Mouse (Mus musculus): ENCODE data around the gene Cdc42bpg. TPM values are rescaled to one million over a fixed set of nuclear protein-coding genes. Genes with fewer than 3 reads are reported as not detected.

Gene Cdc42bpg
- polyA plus RNA-seq, 1 experiment from 2014 or later = 0.12 TPM

DNA sequence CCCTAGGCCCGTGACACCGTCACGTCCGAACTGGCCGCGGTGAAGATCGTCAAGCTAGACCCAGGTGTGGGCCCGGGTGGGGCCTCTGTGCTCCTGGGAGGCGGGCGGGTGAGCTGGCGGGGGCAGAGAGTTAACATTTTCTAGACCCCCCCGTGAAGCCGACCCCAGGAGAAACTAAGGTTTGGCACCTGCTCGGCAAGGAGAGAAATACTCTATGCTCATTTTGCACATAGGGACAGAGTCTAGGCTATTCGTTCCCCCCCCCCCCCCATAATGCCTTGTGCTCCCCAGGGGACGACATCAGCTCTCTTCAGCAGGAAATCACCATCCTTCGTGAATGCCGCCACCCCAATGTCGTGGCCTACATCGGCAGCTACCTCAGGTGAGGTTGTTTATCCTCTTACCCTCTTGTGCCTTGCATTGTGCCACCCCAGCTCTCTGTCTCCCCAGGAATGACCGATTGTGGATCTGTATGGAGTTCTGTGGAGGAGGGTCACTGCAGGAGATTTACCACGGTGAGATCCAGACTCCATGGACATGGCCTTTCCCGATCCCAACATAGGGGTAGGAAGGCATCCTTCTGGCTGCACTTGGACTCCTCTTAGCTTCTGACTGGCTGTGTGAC, 35.3 kb downstream of the Cdc42bpg start:
- WGBS = 11% methylated on average over 23 of the region's 23 CpGs
- H3K9me3 ChIP-seq = no peaks in the 10 kb centered on the region
- H3K27ac ChIP-seq (replicated peaks) = peak overlapping the region; percentile 83
- peaks cover 82% of the 10 kb centered on the region for H3K36me3 ChIP-seq (replicated peaks)
- H3K4me1 ChIP-seq = peaks cover 55% of the 10 kb centered on the region
- H3K4me3 ChIP-seq = peak overlapping the region; percentile 79
- no peaks in the 10 kb centered on the region for H3K27me3 ChIP-seq (replicated peaks; ENCODE audit: low read depth, poor library complexity, severe bottlenecking)
- DNase-seq (ENCODE audit: low spot score) = no peak

- DNase-seq (ENCODE audit: low spot score) = no peak
- H3K27me3 ChIP-seq (replicated peaks; ENCODE audit: low read depth, poor library complexity, severe bottlenecking) = no peaks in the 10 kb centered on the region
- peaks cover 51% of the 10 kb centered on the region for H3K4me1 ChIP-seq
- 76% methylated on average over 5 of the region's 5 CpGs for WGBS
- H3K4me3 ChIP-seq = peak overlapping the region; percentile 79
- no peak overlapping the region; the same call in 1 of the 2 replicates for H3K27ac ChIP-seq (replicated peaks)
- peaks cover 82% of the 10 kb centered on the region for H3K36me3 ChIP-seq (replicated peaks)
- H3K9me3 ChIP-seq = no peaks in the 10 kb centered on the region
Observed at GRCm38 (mm10) chr19:6342276-6342933, 36.1 kb downstream of the Cdc42bpg start.

DNA sequence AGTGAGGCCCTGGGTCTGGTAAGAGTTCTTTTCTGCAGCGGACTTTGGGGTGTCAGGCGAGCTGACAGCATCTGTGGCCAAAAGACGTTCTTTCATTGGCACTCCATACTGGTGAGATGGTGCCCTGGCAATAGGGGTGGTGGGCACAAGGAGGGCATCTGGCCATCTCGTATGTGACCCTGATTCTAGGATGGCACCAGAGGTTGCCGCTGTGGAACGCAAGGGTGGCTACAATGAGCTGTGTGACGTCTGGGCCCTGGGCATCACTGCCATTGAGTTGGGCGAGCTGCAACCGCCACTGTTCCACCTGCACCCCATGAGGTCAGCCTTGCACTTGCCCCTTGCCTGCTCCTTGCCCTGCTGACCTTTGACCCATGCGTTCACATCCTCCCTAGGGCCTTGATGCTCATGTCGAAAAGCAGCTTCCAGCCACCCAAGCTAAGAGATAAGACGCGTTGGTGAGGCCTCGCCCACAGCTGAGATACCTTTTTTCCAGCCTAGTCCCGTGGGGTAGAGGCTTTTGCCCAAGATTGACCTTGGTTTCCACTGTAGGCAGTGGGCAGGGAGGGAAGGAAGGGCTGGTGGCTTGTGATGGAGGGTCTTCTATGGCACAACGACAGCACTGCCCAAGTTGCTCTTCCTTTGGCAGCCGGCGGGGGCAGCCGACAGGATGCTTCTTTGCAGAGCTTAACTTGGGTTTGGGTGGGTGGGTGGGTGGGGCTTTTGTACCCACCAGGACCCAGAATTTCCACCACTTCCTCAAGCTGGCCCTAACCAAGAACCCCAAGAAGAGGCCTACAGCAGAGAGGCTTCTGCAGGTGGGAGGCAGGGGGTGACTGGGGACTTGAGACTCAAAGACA, 37.0 kb downstream of the Cdc42bpg start:
- 84% methylated on average over 19 of the region's 19 CpGs for WGBS
- Histone ChIP-seq H3K27ac (replicated peaks) (no peak overlapping the region), H3K4me3 (no peak overlapping the region), H3K27me3 (replicated peaks; ENCODE audit: low read depth, poor library complexity, severe bottlenecking) (no peaks in the 10 kb centered on the region), H3K36me3 (replicated peaks) (peaks cover 82% of the 10 kb centered on the region), H3K4me1 (peaks cover 56% of the 10 kb centered on the region), H3K9me3 (no peaks in the 10 kb centered on the region)
- no peak for DNase-seq (ENCODE audit: low spot score)

GRCm38 (mm10) chr19:6343996-6344395, 37.7 kb downstream of the Cdc42bpg start:
- Histone ChIP-seq H3K4me3 (peak overlapping the region; percentile 13; the same call in 1 of the 2 replicates), H3K4me1 (peaks cover 63% of the 10 kb centered on the region), H3K9me3 (no peaks in the 10 kb centered on the region), H3K36me3 (replicated peaks) (peaks cover 76% of the 10 kb centered on the region), H3K27ac (replicated peaks) (no peak overlapping the region), H3K27me3 (replicated peaks; ENCODE audit: low read depth, poor library complexity, severe bottlenecking) (no peaks in the 10 kb centered on the region)
- DNase-seq (ENCODE audit: low spot score) = no peak
- 86% methylated on average over 5 of the region's 5 CpGs for WGBS

GRCm38 (mm10) chr19:6346023-6346422, 39.8 kb downstream of the Cdc42bpg start:
- H3K27ac ChIP-seq (replicated peaks) = no peak overlapping the region
- peaks cover 61% of the 10 kb centered on the region for H3K4me1 ChIP-seq
- WGBS = 91% methylated on average over 5 of the region's 5 CpGs
- DNase-seq (ENCODE audit: low spot score) = no peak
- H3K4me3 ChIP-seq = peak overlapping the region; percentile 3; the same call in 1 of the 2 replicates
- H3K36me3 ChIP-seq (replicated peaks) = peaks cover 63% of the 10 kb centered on the region
- H3K9me3 ChIP-seq = no peaks in the 10 kb centered on the region
- H3K27me3 ChIP-seq (replicated peaks; ENCODE audit: low read depth, poor library complexity, severe bottlenecking) = no peaks in the 10 kb centered on the region

DNA sequence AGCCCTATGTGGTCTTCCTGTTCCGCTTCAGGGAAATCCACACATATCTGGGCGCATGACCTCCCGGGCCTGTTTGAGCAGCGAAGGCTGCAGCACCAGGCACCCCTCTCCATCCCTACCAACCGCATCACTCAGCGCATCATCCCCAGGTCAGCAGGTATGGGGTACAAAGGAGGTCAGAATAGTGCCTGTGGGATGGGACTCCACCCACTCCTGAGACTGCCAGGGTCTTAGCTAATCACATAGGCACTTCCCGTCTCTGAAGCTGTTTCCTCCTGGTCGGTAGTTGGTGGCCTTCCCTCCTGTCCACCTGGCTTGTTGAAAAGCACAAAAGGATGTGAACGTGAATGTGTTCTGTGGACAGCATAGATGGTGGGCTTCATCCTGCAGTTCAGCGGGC, 40.4 kb downstream of the Cdc42bpg start:
- DNase-seq (ENCODE audit: low spot score) = no peak
- H3K36me3 ChIP-seq (replicated peaks) = peaks cover 69% of the 10 kb centered on the region
- peaks cover 61% of the 10 kb centered on the region for H3K4me1 ChIP-seq
- no peak overlapping the region for H3K27ac ChIP-seq (replicated peaks)
- no peaks in the 10 kb centered on the region for H3K9me3 ChIP-seq
- H3K4me3 ChIP-seq = peak overlapping the region; percentile 3; the same call in 1 of the 2 replicates
- H3K27me3 ChIP-seq (replicated peaks; ENCODE audit: low read depth, poor library complexity, severe bottlenecking) = no peaks in the 10 kb centered on the region
- 90% methylated on average over 10 of the region's 10 CpGs for WGBS

DNA sequence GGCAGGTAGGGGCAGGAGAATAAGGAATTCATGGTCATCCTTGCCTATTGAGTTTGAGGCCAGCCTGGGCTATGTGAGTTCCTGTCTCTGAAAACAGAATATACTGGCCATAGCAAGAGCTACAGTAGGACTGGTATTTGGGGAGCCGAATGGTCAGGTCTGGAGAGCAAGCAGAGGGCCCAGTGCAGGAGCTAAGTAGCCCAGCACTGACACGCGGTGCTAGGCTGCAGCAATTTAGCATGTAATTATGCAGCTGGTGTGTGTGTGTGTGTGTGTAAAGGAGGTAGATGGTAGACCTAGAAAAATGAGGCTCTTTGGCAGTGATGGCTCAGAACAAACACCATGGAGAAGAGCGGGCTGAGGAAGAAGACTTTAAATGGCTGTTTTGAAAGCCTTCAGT, 41.4 kb downstream of the Cdc42bpg start:
- 91% methylated on average over 4 of the region's 4 CpGs for WGBS
- Histone ChIP-seq H3K9me3 (no peaks in the 10 kb centered on the region), H3K4me1 (peaks cover 52% of the 10 kb centered on the region), H3K27ac (replicated peaks) (no peak overlapping the region), H3K27me3 (replicated peaks; ENCODE audit: low read depth, poor library complexity, severe bottlenecking) (no peaks in the 10 kb centered on the region), H3K4me3 (no peak overlapping the region), H3K36me3 (replicated peaks) (peaks cover 68% of the 10 kb centered on the region)
- no peak for DNase-seq (ENCODE audit: low spot score)

DNA sequence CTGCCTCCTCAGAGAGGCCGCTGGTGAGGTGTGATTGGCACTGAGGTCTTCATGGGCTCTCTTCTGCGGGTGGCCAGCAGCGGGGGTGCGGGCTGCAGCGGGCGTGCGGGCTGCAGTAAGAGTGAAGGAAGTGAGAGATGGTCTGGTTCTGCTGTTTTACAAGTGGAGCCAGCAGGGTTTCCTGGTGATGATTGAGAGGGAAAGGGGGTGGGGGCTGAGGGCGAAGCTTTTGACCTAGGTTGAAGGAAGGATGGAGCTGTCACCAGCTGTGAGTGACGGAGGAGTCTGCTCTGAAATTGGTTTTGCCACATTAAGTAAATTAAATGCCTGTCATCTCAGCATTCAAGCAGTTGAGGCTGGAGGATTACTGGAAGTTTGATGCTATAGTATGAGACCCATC, 42.5 kb downstream of the Cdc42bpg start:
- no peaks in the 10 kb centered on the region for H3K9me3 ChIP-seq
- peak; percentile 39 for DNase-seq (ENCODE audit: low spot score)
- WGBS = 60% methylated on average over 9 of the region's 9 CpGs
- peaks cover 69% of the 10 kb centered on the region for H3K36me3 ChIP-seq (replicated peaks)
- 0 out of 2 replicates have a peak overlapping the region, but pooled peaks have one; percentile 33 for H3K4me3 ChIP-seq
- peaks cover 45% of the 10 kb centered on the region for H3K4me1 ChIP-seq
- no peaks in the 10 kb centered on the region for H3K27me3 ChIP-seq (replicated peaks; ENCODE audit: low read depth, poor library complexity, severe bottlenecking)
- H3K27ac ChIP-seq (replicated peaks) = peak overlapping the region; percentile 64

DNA sequence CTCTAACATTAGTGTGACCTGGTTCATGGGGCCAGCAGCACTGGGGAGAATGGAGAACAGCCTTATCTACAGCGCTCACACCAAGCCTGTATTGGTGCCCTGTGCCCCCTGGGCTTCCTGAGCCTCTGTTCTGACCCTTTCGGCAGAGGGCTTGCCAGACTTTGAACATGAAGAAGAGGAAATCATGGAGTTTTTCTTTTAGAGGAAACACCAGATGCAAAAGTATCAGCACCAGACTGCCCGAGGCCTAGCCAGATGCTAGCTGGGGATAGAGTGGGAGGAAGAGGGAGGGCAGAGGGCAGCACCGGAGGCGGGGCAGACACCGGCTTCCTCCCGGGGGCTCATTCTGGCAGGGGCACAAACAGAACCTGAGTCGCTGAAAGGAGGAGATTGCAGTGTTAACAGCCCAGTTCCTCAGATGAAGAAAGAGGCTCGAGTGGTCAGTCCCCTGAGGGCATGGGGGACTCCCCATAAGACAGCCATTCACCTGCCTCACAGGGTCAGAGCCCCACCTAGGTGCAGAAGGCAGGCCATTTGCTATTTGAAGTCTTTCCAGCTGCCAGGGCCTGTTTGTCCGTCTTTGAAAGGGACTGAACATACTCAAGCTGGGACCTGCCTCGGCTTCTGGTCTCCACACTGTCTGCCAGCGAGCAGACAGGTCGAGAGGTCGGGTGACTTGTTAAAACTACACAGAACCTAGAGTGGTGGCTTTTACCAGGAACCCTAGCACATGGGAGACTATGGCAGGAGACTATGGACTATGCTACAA, 43.1 kb downstream of the Cdc42bpg start:
- peaks cover 69% of the 10 kb centered on the region for H3K36me3 ChIP-seq (replicated peaks)
- no peaks in the 10 kb centered on the region for H3K27me3 ChIP-seq (replicated peaks; ENCODE audit: low read depth, poor library complexity, severe bottlenecking)
- peak overlapping the region; percentile 33 for H3K4me3 ChIP-seq
- H3K27ac ChIP-seq (replicated peaks) = peak overlapping the region; percentile 64
- no peaks in the 10 kb centered on the region for H3K9me3 ChIP-seq
- peaks cover 51% of the 10 kb centered on the region for H3K4me1 ChIP-seq
- WGBS = 27% methylated on average over 14 of the region's 14 CpGs
- peak; percentile 73 for DNase-seq (ENCODE audit: low spot score)

DNA sequence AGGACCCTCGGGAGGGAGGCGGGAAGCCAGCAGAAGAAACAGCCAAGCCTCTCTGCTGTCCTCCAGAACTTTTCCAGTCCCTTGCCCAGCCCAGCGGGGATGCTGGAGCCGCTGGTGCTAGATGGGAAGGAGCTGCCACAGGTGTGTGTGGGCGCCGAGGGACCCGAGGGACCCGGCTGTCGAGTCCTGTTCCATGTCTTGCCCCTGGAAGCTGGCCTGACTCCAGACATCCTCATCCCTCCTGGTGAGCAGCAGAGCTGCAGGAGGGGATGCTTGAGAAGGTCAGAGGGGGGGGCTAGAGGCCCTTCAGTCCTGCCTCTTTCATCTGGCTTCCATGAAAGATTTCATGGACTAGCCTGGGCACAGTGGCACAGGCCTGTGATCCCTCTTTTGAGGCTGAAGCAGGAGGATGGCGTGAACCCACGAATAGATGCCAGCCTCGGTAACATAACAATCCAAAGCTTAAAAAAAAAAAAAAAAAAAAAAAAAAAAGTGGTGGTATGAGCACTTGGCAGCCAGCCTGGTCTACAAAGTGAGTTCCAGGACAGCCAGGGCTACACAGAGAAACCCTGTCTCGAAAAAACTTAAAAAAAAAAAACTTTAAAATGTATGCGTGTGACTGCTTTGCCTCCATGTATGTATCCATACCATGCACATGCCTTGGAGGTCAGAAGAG, 45.3 kb downstream of the Cdc42bpg start:
- no peak for DNase-seq (ENCODE audit: low spot score)
- Histone ChIP-seq H3K36me3 (replicated peaks) (peaks cover 53% of the 10 kb centered on the region), H3K4me1 (peaks cover 46% of the 10 kb centered on the region), H3K9me3 (no peaks in the 10 kb centered on the region), H3K27ac (replicated peaks) (peak overlapping the region; percentile 57; the same call in 1 of the 2 replicates), H3K27me3 (replicated peaks; ENCODE audit: low read depth, poor library complexity, severe bottlenecking) (no peaks in the 10 kb centered on the region), H3K4me3 (peak overlapping the region; percentile 3; the same call in 1 of the 2 replicates)
- 75% methylated on average over 14 of the region's 14 CpGs for WGBS

- no peaks in the 10 kb centered on the region for H3K9me3 ChIP-seq
- H3K4me1 ChIP-seq = peaks cover 44% of the 10 kb centered on the region
- no peak for DNase-seq (ENCODE audit: low spot score)
- WGBS = 82% methylated on average over 2 of the region's 2 CpGs
- peaks cover 47% of the 10 kb centered on the region for H3K36me3 ChIP-seq (replicated peaks)
- H3K4me3 ChIP-seq = no peak overlapping the region
- H3K27ac ChIP-seq (replicated peaks) = no peak overlapping the region
- H3K27me3 ChIP-seq (replicated peaks; ENCODE audit: low read depth, poor library complexity, severe bottlenecking) = no peaks in the 10 kb centered on the region
Observed at GRCm38 (mm10) chr19:6352107-6352505, 45.9 kb downstream of the Cdc42bpg start.
